Mouse (Mus musculus) heart, adult 9 months (tissue): ENCODE measurements around the gene Cdh16.
"Not testable (repeated sequence)": the region's sequence is repeated elsewhere in the genome, so short reads cannot be mapped to it uniquely, and the experiment has no call there.

Experiments
- DNase-seq, 2 experiments: peaks; one replicate each; pipeline ENCODE4 v3.0.0; 2022; ENCODE audit warnings: low spot score in 2 of 2

The Cdh16 gene

GRCm38 (mm10) chr8:104577606-104578005 lies 46.6 kb downstream of the Cdh16 start:
- DNase-seq = not testable (repeated sequence)

GRCm38 (mm10) chr8:104576820-104577219 lies 47.4 kb downstream of the Cdh16 start:
- DNase-seq = no peak

GRCm38 (mm10) chr8:104570436-104571343 lies 53.5 kb downstream of the Cdh16 start:
- DNase-seq = peak; percentile 61 to 83

- peak; percentile 28 to 33 for DNase-seq
These were observed 54.6 kb downstream of the Cdh16 start for GRCm38 (mm10) chr8:104569559-104569958.

GRCm38 (mm10) chr8:104565457-104565798 lies 58.8 kb downstream of the Cdh16 start:
- DNase-seq = no peak

- DNase-seq = peak; percentile 78 to 87
These were observed 59.4 kb downstream of the Cdh16 start for GRCm38 (mm10) chr8:104564633-104565456.

- DNase-seq = no peak
These were observed 63.5 kb downstream of the Cdh16 start for GRCm38 (mm10) chr8:104560731-104561130.

DNA sequence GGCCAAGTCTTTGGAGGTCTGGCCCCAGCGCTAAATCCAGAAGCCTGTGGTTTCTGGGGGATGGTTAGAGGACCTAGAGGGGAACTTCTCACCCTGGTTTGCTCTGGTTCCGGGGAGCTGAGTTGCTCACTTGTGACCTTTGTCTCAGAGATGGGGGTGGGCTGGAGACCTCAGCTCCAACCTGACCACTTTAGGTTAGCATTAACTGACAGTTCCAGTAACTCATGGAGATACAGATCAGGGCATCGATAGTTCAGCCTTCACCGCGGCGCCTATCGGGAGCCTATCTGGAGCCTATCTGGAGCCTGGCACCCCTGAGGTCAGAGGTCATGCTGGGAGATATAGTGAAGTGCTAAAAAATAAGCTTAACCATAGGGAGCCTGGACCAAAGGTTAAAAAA lies 67.0 kb downstream of the Cdh16 start:
- no peak for DNase-seq

GRCm38 (mm10) chr8:104555191-104555590 lies 69.0 kb downstream of the Cdh16 start:
- no peak for DNase-seq
